Mouse (Mus musculus) thymus, adult 2 months (tissue): Measurements from ENCODE around the gene Eif4a3.

ENCODE experiments used
- CTCF ChIP-seq: fragments of 200-500 bp; IDR thresholded peaks from 2 replicates; pipeline ENCODE4 v1.5.1; 2012; ENCODE audit warnings: mild to moderate bottlenecking, control low read depth, low read length, moderate library complexity, borderline replicate concordance; ENCODE audit not compliant: control insufficient read depth, poor library complexity, insufficient read depth; ENCODE audit errors: extremely low read depth
- POLR2A ChIP-seq: fragments of 200-500 bp; IDR thresholded peaks from 2 replicates; pipeline ENCODE4 v1.6.1; 2012; ENCODE audit warnings: mild to moderate bottlenecking, low read length, control low read depth, moderate library complexity; ENCODE audit not compliant: control insufficient read depth, poor library complexity, insufficient read depth; ENCODE audit errors: extremely low read depth

GRCm38 (mm10) chr11:119304904-119305712 lies 5.2 kb upstream of the Eif4a3 start:
- TF ChIP-seq CTCF (no peak), POLR2A (no peak)
